Mouse (Mus musculus): ENCODE measurements around the gene Mphosph9.

DNA sequence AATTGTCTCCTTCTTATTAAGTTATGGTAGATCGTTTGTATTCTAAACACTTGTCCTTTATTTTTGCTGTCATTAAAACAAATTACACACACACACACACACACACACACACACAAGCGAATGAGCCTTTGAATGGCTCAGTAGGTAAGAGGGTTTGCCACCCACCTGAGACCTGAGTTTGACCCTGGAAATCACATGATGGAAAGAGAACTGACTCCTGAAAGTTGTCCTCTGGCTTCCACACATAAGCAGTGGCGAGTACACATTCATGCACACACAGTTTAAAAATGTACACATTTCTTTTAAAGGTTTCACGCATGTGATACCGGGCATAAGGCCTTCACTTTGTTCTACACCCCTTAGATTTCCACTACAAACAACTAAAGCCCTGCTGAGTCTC, 57.5 kb downstream of the Mphosph9 start:
- TF ChIP-seq CTCF (IDR thresholded peaks at IDR 0.05; ENCODE audit: low read depth) (no peak), EP300 (IDR thresholded peaks at IDR 0.05; ENCODE audit: low read depth) (no peak)

All from liver, postnatal 0 days (tissue).